Mouse (Mus musculus): ENCODE results near the gene Smim27.
"Not testable (repeated sequence)": the region's sequence is repeated elsewhere in the genome, so short reads cannot be mapped to it uniquely, and the experiment has no call there.

Smim27 gene

GRCm38 (mm10) chr4:40264321-40264720 is 5.1 kb upstream of the Smim27 start:
- no peak for DNase-seq

GRCm38 (mm10) chr4:40267681-40268080 is 1.7 kb upstream of the Smim27 start:
- DNase-seq: no peak

- peak; percentile 72 to 80 for DNase-seq
These were observed 1.1 kb upstream of the Smim27 start for GRCm38 (mm10) chr4:40268204-40268813.

DNA sequence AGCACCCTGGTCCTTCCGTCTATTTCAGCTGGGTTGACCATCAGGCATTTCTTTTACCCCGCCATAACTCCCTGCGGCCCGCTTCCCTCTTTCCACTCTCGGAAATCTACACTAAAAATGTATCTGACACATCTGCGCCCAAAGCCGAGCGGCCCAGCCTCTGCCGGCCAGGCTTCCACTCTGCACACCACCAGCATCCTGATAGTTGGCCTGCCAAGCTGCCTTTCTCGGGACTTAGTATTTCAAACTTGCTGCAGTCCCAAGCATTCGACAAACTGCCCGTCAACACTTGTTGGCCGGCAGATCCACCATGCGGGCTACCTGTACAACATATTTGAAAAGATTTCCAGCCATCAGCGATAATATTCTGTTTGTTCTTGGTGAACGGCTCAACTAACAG is 544 bp upstream of the Smim27 start:
- DNase-seq: no peak

- DNase-seq: no peak
These were observed 9.5 kb downstream of the Smim27 start for GRCm38 (mm10) chr4:40278880-40279275.

DNA sequence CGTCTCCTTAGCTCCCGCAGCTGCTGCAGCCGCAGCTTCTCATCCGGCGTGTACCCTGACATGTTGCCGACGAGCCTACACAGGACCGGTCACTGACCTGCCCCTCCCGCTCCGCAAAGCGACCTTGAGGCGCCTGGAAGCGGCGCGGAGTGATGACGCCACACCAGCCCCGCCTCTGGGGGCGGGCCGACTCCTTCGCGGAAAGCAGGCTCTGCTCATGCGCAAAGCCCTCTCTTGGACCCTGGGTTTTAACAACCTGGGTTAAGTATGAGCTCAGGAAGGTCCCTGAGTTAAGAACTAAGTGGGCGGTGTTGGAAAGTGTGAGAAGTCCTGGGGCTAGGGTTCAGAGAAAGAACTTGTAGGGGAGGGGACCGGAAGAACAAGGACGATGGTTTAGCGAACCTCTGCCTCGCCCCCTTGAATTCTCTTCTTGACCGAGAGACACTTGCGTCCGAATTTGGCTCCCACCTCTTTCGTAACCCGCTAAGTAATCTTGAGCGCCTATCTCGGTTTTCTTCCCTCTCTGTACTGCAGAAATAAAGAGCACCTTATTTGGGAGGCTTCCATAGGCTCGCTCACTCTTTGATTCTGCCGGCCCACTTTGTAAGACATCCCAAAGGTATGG is 10.0 kb downstream of the Smim27 start, which contains the start of gene Ndufb6:
Gene Ndufb6 (minus strand): TSS at position 146 of the 625 bp plus-strand sequence.
- peak; percentile 95 to 97 for DNase-seq

GRCm38 (mm10) chr4:40285582-40285981 is 16.2 kb downstream of the Smim27 start:
- DNase-seq: peak; percentile 56 to 75

- DNase-seq: no peak
These were observed 18.0 kb downstream of the Smim27 start for GRCm38 (mm10) chr4:40287415-40287814.

DNA sequence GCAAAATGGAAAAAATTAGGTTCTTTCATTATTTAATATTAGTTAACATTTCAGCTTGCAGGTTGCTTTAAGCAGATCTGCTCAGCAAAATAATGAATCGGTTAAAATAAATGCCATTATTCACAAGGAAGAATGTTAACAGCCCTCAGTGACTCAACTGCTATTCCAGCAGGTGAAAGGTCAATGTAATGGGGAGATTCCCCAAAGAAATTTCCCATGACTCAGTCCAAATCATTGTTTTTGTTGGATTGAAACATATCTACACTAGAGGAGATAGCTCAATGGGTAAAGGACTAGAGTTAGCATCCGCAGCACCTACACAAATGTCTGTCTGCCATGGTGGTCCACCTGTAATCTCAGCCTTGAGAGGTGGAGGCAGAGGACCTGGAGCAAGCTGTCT is 19.7 kb downstream of the Smim27 start:
- DNase-seq: no peak

- not testable (repeated sequence) for DNase-seq
These were observed 22.1 kb downstream of the Smim27 start for GRCm38 (mm10) chr4:40291511-40291910.

DNA sequence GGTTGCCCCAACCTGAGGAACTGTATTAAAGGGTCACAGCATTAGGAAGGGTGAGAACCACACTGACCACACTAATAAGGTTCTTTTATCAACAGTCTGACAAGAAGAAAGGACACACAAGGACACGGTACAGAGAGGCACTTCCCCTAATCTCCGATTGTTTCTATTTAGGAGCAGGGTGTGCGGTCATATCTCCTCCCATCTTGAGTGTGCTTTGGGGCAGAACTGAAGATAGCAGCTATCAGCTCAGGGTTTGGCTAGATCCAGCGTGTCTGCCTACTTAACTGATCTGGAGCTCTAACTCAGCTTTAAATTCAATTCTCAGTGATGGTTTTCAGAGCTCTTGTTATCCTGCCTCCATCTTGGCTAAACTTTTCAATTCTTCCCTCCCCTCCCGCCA is 29.8 kb downstream of the Smim27 start:
- DNase-seq: no peak

- peak; percentile 69 to 74 for DNase-seq
These were observed 31.9 kb downstream of the Smim27 start for GRCm38 (mm10) chr4:40301076-40301789.

GRCm38 (mm10) chr4:40302445-40303125 is 33.2 kb downstream of the Smim27 start:
- DNase-seq: no peak

- DNase-seq: no peak
These were observed 40.3 kb downstream of the Smim27 start for GRCm38 (mm10) chr4:40309682-40310081.

- DNase-seq: no peak
These were observed 41.5 kb downstream of the Smim27 start for GRCm38 (mm10) chr4:40310796-40311383.

- DNase-seq: no peak
These were observed 42.8 kb downstream of the Smim27 start for GRCm38 (mm10) chr4:40312213-40312612.

DNA sequence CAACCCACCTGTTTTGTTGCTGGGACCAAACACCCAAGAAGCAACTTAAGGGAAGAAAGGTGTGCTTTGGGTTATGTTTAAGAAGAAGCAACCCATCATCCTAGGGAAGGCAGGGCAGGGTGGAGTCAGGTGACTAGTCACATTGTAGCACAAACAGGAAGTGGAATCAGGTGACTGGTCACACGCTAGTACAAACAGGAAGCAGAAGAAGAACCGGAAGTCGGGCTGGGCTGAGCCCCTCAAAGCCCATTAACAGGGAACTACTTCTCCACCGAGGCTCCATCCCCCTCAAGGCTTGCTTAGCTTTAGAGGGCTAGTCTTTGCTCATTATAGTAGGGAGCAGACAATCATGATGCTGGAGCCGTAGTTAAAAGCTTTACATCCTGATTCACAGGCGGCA is 43.6 kb downstream of the Smim27 start:
- no peak for DNase-seq

- no peak for DNase-seq
These were observed 48.0 kb downstream of the Smim27 start for GRCm38 (mm10) chr4:40317404-40317803.

Measured in cerebellum, postnatal 36 days (tissue).